Mouse (Mus musculus) cerebellum, adult 9-10 months (tissue): ENCODE data around the gene Ddr2.
"Not testable (repeated sequence)": the region's sequence is repeated elsewhere in the genome, so short reads cannot be mapped to it uniquely, and the experiment has no call there.

ENCODE experiments used
- DNase-seq: peaks from one replicate; pipeline ENCODE4 v3.0.0; 2022

The Ddr2 gene

DNA sequence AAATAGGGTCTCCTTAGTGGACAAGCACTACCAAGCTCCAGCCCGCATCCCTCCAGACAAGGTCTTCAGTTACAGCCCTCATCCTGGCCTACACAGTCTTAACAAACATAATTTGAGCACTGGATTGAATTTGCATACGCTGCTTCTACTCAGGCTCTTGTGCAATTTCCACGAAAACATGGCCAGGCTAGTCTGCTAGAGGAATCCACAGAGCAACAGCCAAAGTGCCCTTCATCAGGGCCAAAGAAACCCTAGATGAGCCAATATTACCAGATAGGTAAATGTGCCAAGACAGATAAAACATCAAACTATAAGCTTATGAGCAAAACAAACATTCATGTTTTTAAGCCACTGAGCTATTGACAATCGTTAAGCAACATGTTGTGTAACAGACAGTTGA, 75.6 kb downstream of the Ddr2 start:
- no peak for DNase-seq

DNA sequence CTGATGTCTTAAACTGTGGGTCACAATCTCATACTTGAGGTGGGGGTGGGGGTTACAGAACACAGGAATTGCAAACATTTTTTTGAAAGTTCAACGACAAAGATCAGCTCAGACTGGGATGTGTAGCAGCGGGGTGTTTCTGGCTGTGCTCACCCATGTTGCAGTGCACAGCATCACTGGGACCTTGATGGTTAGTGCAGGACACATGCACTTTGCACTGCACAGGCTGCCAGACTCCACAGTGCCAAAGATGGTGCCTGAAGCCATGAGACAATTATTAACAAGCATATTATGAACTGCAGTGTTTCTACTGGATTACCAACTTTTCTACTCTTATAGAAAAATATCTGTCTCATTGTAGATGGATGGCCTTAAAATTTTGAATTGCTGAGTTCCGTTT, 78.9 kb downstream of the Ddr2 start:
- no peak for DNase-seq

DNA sequence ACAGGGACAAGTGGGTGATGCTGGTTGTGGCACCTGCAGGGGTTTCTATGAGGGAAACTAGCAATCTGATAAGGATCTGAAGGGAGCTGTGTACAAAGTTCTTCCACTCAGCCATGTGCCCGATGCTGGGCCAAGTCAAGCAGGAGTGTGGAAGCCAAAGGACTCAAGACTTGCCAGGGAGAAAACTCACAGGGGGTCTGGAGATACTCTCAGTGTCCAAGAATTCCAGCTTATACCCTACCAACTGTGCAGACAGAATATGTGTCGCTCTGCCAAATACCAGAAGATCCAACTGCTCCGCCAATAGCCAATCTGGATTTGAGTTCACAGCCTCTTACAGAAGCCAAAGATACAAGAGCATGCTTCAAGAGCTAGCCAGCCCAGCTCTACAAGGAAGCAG, 95.8 kb downstream of the Ddr2 start:
- no peak for DNase-seq

DNA sequence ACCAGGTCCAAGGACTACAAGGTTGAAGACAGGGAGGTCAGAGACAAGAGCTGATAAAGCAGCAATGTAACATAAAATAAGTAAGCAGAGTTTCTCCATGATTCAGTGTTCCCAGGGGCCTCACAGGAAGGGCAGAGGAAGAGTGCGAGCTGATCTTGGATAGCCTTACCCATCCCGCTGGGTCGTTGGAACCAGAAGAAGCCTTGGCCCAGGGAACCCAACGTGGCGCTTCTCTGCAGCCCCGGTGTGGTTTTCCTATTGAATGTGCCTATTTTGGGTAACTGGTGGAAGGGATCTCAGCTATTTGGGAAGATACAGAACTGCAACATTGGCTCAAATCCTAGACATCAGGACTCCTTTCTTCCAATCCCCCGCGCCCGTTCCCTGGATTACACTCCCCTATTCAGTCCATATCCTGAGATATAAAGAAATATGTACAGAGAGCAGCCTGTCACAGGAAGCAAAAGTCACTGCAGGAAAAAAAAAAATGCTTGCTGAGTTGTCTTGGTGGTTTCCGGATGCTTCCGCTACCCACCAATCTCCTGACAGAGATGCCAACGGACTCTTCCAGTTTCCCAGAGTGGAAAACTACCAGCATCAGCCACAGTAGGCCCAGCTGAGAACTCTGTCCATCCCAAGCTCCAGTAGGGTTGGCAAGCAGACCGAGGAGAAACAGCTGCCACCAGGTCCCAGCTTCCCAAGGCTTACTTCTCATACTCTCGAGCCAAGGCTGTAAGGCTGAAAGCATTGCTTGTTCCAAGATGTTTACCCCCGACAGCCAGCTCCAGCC, 99.7 kb downstream of the Ddr2 start:
- DNase-seq: peak; percentile 8

DNA sequence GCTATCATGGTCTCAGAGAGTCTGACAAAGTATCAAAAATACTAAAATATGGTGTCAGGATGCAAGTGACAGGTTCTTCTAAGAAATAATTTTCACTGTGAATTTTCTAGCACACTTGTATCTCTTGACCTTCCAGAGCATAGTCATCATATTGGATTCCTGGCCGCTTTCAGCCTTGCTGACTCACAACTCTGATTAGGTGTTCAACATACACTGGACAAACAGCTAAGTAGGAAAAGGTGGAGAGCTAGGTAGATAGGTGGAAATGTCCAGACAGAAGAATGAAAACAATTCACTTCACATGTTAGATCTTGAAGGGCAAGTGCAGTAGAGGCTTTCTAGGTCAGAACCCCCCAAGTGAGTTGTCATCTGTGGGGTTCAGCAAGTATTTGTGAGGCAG, 101.3 kb downstream of the Ddr2 start:
- no peak for DNase-seq

DNA sequence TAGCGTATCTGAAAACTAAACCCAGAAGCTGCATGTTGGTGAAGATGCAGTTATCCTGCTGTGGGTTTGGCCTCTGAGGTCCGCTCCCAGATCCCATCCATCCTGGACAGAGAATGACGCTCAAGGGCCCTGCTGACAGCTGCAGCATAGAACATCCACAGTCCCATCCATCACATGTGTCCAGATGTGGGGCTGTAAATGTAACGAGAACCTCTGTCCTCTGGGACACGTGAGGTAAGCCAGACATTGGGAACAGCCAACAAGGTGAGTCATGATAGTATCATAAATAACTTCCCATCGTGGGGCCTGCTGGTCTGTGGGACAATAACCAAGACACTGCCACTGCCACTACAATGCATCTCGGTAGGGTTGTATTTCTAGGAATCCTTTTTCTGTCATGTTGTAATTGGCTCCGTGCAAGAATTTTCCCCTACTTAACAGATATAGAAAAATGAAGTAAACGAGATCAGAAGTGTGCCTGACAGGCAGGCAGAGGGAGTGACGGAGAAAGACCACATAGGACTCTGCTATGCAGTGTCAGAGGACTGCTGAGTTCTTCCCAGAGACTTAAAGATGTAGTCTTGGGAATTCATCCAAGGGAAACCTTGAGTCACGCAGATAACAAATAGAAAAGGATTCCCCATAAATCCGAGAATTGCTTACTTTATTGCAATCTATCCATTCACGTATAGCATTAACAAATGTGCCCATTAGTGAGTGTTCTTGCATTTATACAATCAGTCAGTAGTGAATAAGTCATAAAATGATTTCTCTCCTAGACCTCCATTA, 101.9 kb downstream of the Ddr2 start:
- no peak for DNase-seq

DNA sequence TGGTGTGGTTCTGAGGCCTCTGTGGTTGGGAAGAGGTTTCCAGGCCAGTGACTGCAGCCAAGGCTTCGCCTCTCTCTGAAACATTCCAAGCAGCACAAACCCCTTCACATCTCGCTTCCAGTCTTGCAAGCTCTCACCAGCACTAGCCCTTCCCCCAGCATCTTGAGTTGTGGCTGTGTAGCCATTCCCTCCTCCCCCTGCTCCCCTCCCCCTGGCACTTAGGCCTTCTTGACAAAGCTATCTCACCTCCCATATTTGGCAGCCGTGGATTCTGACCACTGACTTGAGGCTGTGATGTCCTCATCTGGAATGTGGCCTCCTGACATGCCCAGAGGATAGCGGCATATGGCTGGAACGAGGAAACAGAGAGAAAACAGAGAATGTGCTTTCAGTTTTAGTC, 104.0 kb downstream of the Ddr2 start:
- no peak for DNase-seq

DNA sequence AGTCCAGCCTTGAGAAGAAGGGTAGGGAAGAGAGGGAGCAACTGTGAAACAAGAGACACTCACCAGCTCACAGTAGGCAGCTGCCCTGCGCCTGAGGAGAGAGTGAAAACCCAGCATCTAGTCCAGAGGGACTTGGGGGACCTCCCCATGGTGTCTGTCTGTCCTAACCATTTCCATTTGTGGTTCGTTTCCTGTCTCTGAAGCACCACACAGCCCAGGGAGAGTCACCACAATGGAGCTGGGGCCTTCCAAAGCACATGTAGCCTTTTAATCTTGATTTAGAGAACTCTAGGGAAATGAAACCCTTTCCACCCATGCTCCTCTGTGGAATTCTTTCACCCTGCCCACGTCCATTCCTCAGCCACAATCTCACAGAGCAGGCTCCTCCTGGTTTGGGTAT, 105.3 kb downstream of the Ddr2 start:
- DNase-seq: no peak

DNA sequence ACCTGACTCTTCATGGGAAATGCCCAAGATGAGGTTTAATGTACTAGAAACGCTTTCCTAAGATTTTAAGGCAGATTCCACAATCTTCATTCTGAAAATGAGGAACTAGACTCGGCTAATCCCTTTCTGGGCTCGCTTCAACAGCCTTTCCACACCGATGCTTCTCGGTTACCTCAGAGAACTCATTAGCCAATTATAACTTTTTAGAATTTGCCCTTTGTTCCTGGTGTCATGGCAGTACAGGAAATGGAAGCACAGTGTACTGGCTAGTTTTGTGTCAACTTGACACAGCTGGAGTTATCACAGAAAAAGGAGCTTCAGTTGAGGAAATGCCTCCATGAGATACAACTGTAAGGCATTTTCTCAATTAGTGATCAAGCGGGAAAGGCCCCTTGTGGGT, 116.7 kb downstream of the Ddr2 start:
- not testable (repeated sequence) for DNase-seq

DNA sequence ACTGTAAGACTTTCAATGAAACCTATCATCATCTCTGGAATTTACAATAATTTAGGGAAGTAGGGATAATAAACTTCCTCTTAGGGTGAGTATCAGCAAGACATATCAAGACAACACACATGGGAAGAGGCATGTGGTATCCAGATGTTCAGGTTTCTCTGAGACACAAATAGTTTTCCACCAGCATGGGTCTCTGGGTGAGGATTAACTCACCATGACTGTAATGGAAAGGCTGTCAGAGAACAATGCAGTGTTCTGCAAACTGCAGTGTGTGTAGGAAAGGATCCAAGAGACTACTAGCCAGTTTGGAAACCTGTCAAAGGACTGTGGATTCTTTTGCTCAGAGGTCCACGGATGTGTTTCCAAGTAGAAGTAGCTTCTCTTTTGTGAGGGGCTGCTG, 124.4 kb downstream of the Ddr2 start:
- DNase-seq: no peak

DNA sequence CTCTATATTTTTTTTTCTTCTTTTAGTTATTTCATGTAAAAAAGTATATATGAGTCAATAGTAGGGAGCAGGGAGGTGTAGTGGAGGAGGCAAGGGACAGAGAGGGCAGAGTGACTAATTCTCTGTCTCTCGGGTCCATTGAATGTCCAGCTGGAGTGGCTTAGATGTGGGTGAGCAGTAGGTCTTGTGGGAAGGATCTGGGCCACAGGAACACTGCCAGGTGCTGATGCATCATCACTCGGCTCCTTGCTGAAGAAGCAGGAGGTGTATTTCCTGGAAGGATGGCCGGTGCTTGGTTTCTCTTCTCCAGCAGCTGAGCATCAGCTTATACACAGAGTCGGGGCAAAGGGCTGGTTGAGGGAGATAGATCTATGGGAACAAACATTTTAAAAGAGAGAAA, 132.9 kb downstream of the Ddr2 start:
- DNase-seq: no peak

DNA sequence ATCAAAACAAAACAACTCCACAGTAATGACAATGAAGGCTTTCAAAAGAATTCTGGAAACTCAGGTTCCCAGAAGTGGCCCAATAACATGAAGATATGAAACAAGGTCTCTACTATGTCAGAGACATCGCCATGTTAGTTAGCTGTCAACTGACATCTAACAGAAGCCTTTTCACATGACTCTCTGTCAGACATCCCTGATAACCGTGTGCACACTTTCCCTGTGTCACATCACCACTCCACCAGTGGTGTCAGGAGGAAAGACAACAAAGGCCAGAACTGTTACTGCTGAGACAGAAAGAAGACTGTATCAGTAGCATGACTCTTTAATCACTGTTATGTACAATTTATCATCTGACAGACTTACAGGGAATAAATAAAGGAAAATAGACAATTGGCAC, 138.6 kb downstream of the Ddr2 start:
- no peak for DNase-seq

DNA sequence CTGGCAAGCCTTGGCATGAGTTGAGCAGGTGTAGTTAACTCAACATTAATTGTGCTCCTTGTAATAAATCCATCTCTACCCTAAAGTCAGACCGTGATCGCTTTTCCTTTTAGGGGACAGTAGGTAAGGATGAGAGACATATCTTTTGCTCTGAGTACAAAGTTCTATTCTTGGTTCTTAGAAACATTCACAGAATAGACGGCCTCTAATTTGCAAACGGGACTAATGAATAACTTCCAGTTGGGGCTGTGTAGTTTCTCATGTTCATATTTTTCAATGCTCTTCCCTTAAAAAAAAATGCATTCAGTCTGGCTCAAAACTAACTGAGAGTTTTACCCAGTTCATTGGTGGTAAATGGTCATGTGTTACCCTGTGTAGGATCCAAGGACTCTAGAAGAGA, 139.6 kb downstream of the Ddr2 start:
- DNase-seq: no peak

DNA sequence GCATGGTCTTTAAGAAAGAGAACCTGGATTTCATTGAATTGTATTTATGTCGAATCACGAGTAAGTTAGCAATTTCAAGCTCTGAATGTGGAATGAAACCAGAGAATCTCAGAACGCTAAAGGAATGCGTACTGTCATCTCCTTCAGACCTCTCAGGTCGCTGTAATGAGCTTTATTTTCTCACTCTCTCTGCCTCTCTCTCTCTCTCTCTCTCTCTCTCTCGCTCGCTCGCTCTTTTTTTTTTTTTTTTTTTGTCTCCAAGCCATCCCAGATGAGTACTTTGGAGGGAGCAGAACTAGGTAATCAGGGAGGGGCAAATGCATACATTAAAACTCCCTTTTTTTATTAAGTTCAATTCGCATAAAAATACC, 141.1 kb downstream of the Ddr2 start:
- DNase-seq: no peak

DNA sequence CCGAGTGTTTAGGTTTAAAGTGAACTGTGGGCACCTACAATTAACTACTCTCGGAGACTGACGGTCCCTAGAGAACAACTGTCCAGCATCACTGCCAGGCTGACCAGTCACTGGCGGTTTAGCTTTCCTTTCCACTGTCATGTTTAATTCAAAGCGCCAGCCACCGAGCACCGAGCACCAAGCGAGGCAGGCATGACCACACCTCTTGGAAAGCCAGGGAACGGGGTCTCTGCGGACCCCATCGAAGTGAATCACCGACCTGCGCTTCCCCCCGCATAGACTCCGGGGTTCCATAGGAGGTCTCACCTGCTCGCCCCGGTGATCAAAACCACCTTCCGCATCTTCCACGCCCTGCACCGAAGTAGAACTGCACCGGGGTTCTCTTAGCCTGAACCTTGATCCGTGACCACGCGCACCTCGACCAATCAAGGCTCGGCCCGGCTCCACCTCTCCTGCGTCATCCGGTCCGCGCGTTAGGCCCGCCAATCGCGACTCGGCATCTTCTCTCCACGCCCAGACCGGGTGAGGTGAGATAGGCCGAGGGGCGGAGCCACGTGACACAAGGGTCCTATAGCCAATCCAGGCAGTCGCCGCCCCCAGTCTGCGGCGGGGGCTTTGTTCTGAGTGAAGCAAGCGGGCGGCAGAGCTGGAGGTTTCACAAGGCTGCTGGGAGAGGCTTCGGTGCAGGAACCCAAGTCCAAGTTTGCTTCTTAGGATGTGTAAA, 141.6 kb downstream of the Ddr2 start, which contains the start of gene Hsd17b7:
Gene Hsd17b7 (minus strand): TSS at position 450 of the 724 bp plus-strand sequence.
- DNase-seq: peak; percentile 99

DNA sequence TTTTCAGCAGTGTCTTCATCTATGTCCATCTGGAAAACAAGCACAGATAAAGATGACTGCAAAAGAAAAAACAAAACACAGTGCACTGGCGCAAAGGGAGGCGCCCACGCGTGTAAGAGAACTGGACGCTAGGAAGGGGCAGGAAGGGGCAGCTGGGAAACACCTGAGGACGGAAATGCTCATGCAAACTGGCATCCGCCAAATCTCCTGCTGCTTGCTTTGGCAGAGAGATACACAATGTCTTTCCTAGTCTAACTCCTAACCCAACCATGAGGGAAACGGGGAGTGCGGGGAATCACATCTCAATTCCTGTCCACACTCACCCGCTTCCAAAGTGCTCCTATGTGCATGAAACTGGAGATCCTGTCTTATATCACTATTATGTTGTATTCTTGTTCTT, 157.5 kb downstream of the Ddr2 start:
- DNase-seq: no peak

DNA sequence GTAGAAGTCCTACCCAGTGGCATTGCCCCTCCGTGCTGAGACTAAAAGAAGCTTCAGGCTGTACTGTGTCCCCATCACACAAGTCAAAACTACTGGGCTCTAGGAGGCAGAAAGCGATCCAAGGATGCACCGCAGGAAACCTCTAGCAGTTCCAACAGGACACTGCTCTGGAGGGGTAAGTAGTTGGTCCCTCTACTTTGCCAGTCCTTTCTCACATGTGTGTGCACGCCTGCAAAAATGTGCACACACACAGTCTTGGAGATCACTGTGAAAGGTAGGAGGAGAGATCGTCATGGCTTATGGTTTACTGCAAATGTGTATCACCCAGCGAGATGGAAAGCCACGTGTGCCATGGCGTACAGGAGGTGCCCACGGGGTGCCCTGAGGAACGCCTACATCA, 157.9 kb downstream of the Ddr2 start:
- DNase-seq: no peak

DNA sequence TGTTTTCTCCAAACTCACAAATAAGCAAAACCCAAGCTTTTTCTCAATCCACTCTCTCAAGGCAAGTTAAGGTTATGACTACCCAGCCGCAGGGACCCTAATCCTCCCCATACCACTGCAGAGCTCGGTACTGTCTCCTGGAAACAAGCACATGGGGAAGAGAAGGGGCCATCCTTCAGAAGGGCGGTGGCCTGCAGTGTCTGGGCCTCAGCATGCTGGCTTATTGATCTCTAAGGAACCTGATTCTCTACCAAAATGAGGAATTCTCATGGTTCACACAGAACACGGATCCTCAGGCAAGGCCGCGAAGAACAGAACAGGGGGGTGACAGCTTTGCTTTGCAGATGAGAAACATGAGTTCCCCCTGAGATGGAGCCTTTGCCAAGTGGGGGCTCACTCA, 159.0 kb downstream of the Ddr2 start:
- DNase-seq: no peak

DNA sequence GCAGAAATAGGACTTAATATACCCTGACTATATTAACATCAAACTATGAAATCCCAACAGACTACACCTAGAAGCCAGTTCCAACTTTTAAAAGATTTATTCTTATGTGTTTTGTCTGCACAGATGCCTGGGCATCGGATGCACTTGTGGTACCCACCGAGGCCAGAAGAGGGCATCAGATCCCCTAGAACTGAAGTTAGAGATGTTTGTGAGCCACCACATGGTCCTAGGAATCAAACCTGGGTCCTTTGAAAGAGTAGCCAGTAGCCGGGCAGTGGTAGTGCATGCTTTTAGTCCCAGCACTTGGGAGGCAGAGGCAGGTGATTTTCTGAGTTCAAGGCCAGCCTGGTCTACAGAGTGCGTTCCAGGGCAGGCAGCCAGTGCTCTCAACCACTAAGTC, 159.9 kb downstream of the Ddr2 start:
- DNase-seq: no peak

DNA sequence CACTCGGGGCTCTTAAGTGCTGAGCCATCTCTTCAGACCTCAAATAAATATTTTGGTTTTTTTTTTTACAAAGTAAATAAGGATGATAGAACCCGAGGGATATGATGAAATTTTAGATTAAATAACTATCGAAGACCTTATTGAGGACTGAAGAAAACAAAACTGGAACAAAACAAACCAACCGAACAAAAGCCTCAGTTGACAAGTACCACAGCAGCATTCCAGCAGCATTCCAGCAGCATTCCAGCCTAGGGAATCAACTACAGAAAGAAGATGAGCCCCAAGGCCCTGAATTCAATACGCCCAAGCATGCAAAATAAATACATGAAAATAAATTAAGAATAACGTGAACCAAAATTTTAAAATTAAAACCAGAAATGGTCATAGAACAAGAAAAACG, 160.6 kb downstream of the Ddr2 start:
- no peak for DNase-seq

DNA sequence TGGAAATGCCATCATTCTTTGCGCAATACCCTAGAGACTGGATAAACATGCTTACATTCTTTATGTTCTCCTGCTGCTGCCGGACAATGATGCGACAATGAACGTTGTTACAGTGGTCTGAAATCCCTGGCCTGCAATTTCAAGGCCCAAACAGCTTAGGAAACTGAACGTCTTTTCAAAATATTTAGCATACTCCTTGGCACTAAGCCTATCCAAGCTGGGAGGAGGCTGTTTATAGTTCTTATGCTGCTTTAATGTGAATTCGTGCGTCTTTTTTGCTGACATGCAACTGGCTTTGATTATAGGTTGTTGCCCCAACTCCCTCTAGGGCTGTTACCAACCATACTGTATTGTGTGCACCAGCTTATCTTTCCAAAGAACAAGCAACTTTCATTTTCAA, 161.7 kb downstream of the Ddr2 start:
- no peak for DNase-seq

DNA sequence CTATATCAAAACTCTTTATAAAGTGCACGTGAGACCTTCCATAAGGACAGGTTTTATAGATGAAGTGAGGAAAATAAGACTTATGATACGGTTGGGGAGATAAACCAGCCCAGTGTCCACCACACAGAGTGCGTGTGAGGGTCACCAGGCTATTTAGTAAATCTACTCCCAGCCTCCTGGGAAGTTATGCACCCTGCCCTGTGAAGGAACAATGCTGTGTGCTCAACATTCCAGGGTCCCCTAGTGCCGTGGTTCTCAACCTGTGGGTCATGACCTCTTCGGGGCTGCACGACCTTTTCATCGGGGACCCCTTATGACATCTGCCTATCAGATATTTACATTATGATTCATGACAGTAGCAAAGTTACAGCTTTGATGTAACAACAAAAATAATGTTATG, 162.3 kb downstream of the Ddr2 start:
- no peak for DNase-seq

DNA sequence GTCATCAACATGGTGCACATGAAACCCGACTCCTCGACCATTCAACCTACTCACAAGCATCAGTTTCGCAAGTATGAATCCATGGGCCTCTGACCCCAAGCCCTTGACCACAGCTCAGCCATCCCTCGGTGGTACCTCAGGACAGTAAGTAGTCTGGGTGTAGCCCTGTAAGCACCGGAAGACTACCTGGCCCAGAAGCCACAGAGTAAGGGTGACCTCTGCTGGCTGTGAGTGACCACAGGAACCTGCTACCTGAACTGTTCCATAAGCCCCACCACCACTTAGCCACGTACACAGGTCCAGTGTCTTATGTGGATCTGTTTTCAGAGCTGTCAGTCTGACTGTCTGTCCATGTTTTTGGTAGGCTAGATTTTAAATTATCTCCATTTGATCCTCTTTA, 162.9 kb downstream of the Ddr2 start:
- no peak for DNase-seq

DNA sequence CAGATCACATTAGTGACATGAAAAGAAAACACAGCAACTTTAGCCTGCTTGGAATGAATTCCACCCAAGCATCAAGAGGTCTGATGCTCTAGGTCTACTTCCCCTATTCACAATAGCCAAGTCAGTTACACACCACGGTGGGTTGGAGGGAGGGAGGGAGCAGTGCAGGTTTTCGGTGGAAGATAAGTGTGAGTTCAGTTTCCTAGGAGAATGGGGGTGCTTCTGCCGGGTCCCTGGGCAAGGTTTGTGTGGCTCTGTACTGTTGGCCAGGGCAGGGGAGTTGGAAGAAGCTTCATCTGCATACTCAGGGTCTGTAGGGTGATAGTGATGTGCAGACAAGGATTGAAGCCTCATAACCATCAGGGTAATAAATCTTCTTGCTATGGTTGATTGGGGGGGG, 164.6 kb downstream of the Ddr2 start:
- DNase-seq: no peak
